Comparison of ENCODE assay signal across 25 mouse cellular contexts in genomic region chr13:45797696-45798095, GRCm38 (mm10).
A peak's percentile ranks its signal among the peaks of the same experiment; 100 is the strongest.
DNase-seq lines count a peak whose midpoint lies in the region; ATAC-seq and TF ChIP-seq lines count a peak whose summit lies in the region.
"Had no signal": no experiment of that assay in that cellular context is flagged by ENCODE, and none has a peak within 500 bp of the region (broad histone marks: within the 10 kb centered on the region; RNA-seq: fewer than 3 reads in every experiment).

No protein-coding gene starts in this region.

- no peaks in the 10 kb centered on the region for H3K27me3 ChIP-seq in heart, postnatal 0 days (ENCODE audit: control insufficient read depth, insufficient read depth, low read length)
- no peaks in the 10 kb centered on the region for H3K27me3 ChIP-seq in MEL (ENCODE audit: control insufficient read depth in 1 of 2, insufficient read depth in 2 of 2, low read length in 2 of 2)
- H3K27me3 ChIP-seq: embryonic facial prominence, embryonic 15.5 days; heart, embryonic 13.5 days; hindbrain, embryonic 15.5 days; midbrain, embryonic 12.5 days; Patski had no signal

- WGBS in heart, postnatal 0 days = 47% methylated on average over 6 of the region's 6 CpGs

- H3K4me1 ChIP-seq in heart, postnatal 0 days (ENCODE audit: control insufficient read depth, insufficient read depth) = peaks cover 8% of the 10 kb centered on the region; the same call in 1 of the 2 replicates
- H3K4me1 ChIP-seq in MEL (ENCODE audit: control insufficient read depth in 1 of 2, insufficient read depth in 2 of 2, low read length in 2 of 2) = peaks cover 0 to 5% of the 10 kb centered on the region in 2 experiments; a peak in 1 of 4 replicates
- H3K4me1 ChIP-seq: embryonic facial prominence, embryonic 15.5 days; hindbrain, embryonic 15.5 days; midbrain, embryonic 12.5 days had no signal

- no peak for TF ChIP-seq RAD21 in MEL (IDR thresholded peaks at IDR 0.05; ENCODE audit: low read depth, low read length)

- DNase-seq in heart, postnatal 0 days (ENCODE audit: low spot score) = peak; percentile 22
- DNase-seq in heart, adult 8-10 months (ENCODE audit: low spot score) = no peak
- DNase-seq in MEL (ENCODE audit: low read depth, low spot score) = peak; percentile 78
- peak; percentile 42 for DNase-seq in brain, adult 2 months (ENCODE audit: low read depth, low spot score)
- DNase-seq in embryo, embryonic 11 days = no peak
- DNase-seq in thymus, postnatal 25 days = no peak
- DNase-seq: adrenal gland, postnatal 36 days; cerebellum, adult 18-20 months; cerebellum, postnatal 14 days; gastrocnemius, adult 2 months; heart, postnatal 4 days; kidney, adult 9 months; layer of hippocampus, adult 9-11 months; left cerebral cortex, postnatal 4 days; lung, postnatal 10 days; right cerebral cortex, postnatal 14 days; thymus, adult 2 months had no signal

- H3K4me3 ChIP-seq in heart, postnatal 0 days (ENCODE audit: low read depth, low read length) = no peak overlapping the region
- no peak overlapping the region for H3K4me3 ChIP-seq in MEL (ENCODE audit: control insufficient read depth in 1 of 2, insufficient read depth in 1 of 2, low read depth in 2 of 2, low read length in 2 of 2)
- H3K4me3 ChIP-seq: embryonic facial prominence, embryonic 15.5 days; forebrain, embryonic 10.5 days; gastrocnemius, adult 2 months; heart, embryonic 13.5 days; hindbrain, embryonic 15.5 days; midbrain, embryonic 12.5 days had no signal

- no peaks in the 10 kb centered on the region for H3K79me2 ChIP-seq in MEL (ENCODE audit: control insufficient read depth, insufficient read depth, low read length, poor library complexity)

- H3K9me3 ChIP-seq in heart, postnatal 0 days (replicated peaks; ENCODE audit: control insufficient read depth, low read length) = no peaks in the 10 kb centered on the region
- H3K9me3 ChIP-seq in MEL (replicated peaks; ENCODE audit: insufficient read depth, low read length) = no peaks in the 10 kb centered on the region
- H3K9me3 ChIP-seq: embryonic facial prominence, embryonic 15.5 days; forebrain, embryonic 10.5 days; heart, embryonic 13.5 days; hindbrain, embryonic 15.5 days; midbrain, embryonic 12.5 days had no signal

- no peak for TF ChIP-seq EP300 in heart, postnatal 0 days (IDR thresholded peaks at IDR 0.05; ENCODE audit: low read depth)
- TF ChIP-seq EP300 in MEL (IDR thresholded peaks at IDR 0.05; ENCODE audit: low read depth in 1 of 2, low read length in 2 of 2) = peak in 1 of 2 experiments; percentile 39; a peak in 2 of 4 replicates

- H3K27ac ChIP-seq in heart, postnatal 0 days (ENCODE audit: low read depth) = no peak overlapping the region
- no peak overlapping the region for H3K27ac ChIP-seq in MEL (ENCODE audit: control insufficient read depth, low read depth, low read length)
- H3K27ac ChIP-seq: embryonic facial prominence, embryonic 15.5 days; forebrain, embryonic 10.5 days; heart, embryonic 13.5 days; hindbrain, embryonic 15.5 days; midbrain, embryonic 12.5 days; stomach, postnatal 0 days had no signal

- peaks cover 9% of the 10 kb centered on the region for H3K36me3 ChIP-seq in heart, postnatal 0 days (replicated peaks; ENCODE audit: control insufficient read depth, insufficient read depth, low read length)
- H3K36me3 ChIP-seq in MEL (ENCODE audit: control insufficient read depth in 1 of 2, insufficient read depth in 2 of 2, low read length in 2 of 2) = peaks cover 0 to 7% of the 10 kb centered on the region in 2 experiments; a peak in 2 of 4 replicates
- H3K36me3 ChIP-seq: embryonic facial prominence, embryonic 15.5 days; midbrain, embryonic 12.5 days had no signal

- no peak for ATAC-seq in heart, postnatal 0 days (ENCODE audit: insufficient read depth, low read depth)
- ATAC-seq in megakaryocyte progenitor cell, adult 5-6 weeks (replicated peaks; ENCODE audit: poor library complexity) = peak; percentile 76
- ATAC-seq: Patski had no signal

- TF ChIP-seq CTCF in heart, postnatal 0 days (IDR thresholded peaks at IDR 0.05; ENCODE audit: low read depth) = no peak
- no peak for TF ChIP-seq CTCF in MEL (IDR thresholded peaks at IDR 0.05 in 2 of 3, conservative IDR thresholded peaks at IDR 0.05 in 1 of 3; ENCODE audit: control insufficient read depth in 1 of 3, insufficient read depth in 1 of 3, low read depth in 2 of 3, low read length in 3 of 3, poor library complexity in 1 of 3, severe bottlenecking in 1 of 3)

- no peak overlapping the region for H3K9ac ChIP-seq in heart, postnatal 0 days (replicated peaks; ENCODE audit: low read depth, low read length)
- H3K9ac ChIP-seq in MEL (ENCODE audit: control insufficient read depth, low read depth, low read length, poor library complexity, severe bottlenecking) = no peak overlapping the region
- H3K9ac ChIP-seq: embryonic facial prominence, embryonic 15.5 days; heart, embryonic 13.5 days; hindbrain, embryonic 15.5 days; midbrain, embryonic 12.5 days had no signal

- no peak for TF ChIP-seq POLR2A in MEL (IDR thresholded peaks at IDR 0.05; ENCODE audit: control insufficient read depth in 1 of 2, insufficient read depth in 1 of 2, low read depth in 1 of 2, low read length in 2 of 2, poor library complexity in 1 of 2)

- H3K4me2 ChIP-seq in heart, postnatal 0 days (ENCODE audit: low read depth, low read length) = no peak overlapping the region
- H3K4me2 ChIP-seq: embryonic facial prominence, embryonic 15.5 days; heart, embryonic 13.5 days; hindbrain, embryonic 15.5 days; midbrain, embryonic 12.5 days had no signal

TF ChIP-seq in MEL, 35 proteins besides CTCF, POLR2A, EP300 and RAD21:
- TF ChIP-seq USF2 (IDR thresholded peaks at IDR 0.05; ENCODE audit: borderline replicate concordance in 1 of 2, insufficient read depth in 1 of 2, low read depth in 1 of 2, low read length in 2 of 2) = no peak
- TF ChIP-seq CHD2 (IDR thresholded peaks at IDR 0.05; ENCODE audit: low read length) = no peak
- TF ChIP-seq USF1 (IDR thresholded peaks at IDR 0.05; ENCODE audit: low read depth, low read length) = no peak
- TF ChIP-seq GATA1 (IDR thresholded peaks at IDR 0.05; ENCODE audit: low read depth, low read length) = 0 out of 2 replicates have a peak, but pooled peaks have one; percentile 7
- no peak for TF ChIP-seq BHLHE40 (IDR thresholded peaks at IDR 0.05; ENCODE audit: borderline replicate concordance, low read depth, low read length)
- TF ChIP-seq JUND (IDR thresholded peaks at IDR 0.05; ENCODE audit: low read depth, low read length) = no peak
- TF ChIP-seq RCOR1 (IDR thresholded peaks at IDR 0.05; ENCODE audit: low read depth, low read length) = no peak

Comparison
In these comparisons a context has a peak if more than half of its experiments do, and no peak if none do; other contexts are left out.
1. DNase-seq: peak in heart, postnatal 0 days (single experiment), MEL (single experiment) and brain, adult 2 months (single experiment); none in heart, adult 8-10 months (single experiment), embryo, embryonic 11 days (single experiment) and thymus, postnatal 25 days (single experiment).